Mouse (Mus musculus) erythroid progenitor cell, adult 5-6 weeks (primary cell): Measurements from ENCODE around the gene Gm27179. TPM values are rescaled to one million over a fixed set of nuclear protein-coding genes. Genes with fewer than 3 reads are reported as not detected.
"Not testable (repeated sequence)": the region's sequence is repeated elsewhere in the genome, so short reads cannot be mapped to it uniquely, and the experiment has no call there.

Experiments
- ATAC-seq: replicated peaks from 2 replicates; pipeline ENCODE4 v1.8.0; 2016; ENCODE audit warnings: moderate number of reproducible peaks, mild to moderate bottlenecking, moderate TSS enrichment, inconsistent platforms; ENCODE audit not compliant: poor library complexity, low FRiP score, severe bottlenecking
- total RNA-seq, 2 experiments: library from RNA; stranded (forward) in 1 of 2; stranded (reverse) in 1 of 2; fragments of 150-400 nt in 1 of 2; fragments of 186-747, 209-891 nt in 1 of 2; gene quantifications; 2 replicates each; pipeline versions ENCODE4 v1.2.3 to v1.2.4; 2015 to 2017; ENCODE audit warnings: low replicate concordance in 2 of 2

Gm27179 gene
- total RNA-seq, 2 experiments from 2014 or later: not detected

GRCm38 (mm10) chr14:69485466-69486135 lies 26.7 kb downstream of the Gm27179 start:
- peak; percentile 74 for ATAC-seq

- ATAC-seq: 0 out of 2 replicates have a peak, but pooled peaks have one; percentile 5
These were observed 38.3 kb downstream of the Gm27179 start for GRCm38 (mm10) chr14:69473941-69474646.

GRCm38 (mm10) chr14:69473322-69473721 lies 39.0 kb downstream of the Gm27179 start:
- not testable (repeated sequence) for ATAC-seq

GRCm38 (mm10) chr14:69470122-69470708 lies 42.1 kb downstream of the Gm27179 start:
- ATAC-seq: peak; percentile 39; the same call in 1 of the 2 replicates

- not testable (repeated sequence) for ATAC-seq
These were observed 44.6 kb downstream of the Gm27179 start for GRCm38 (mm10) chr14:69467612-69468366.

GRCm38 (mm10) chr14:69464465-69464864 lies 47.9 kb downstream of the Gm27179 start:
- ATAC-seq: not testable (repeated sequence)

Other genes starting within 250 kb of the Gm27179 start
- 4.2 TPM in 1 of 2 replicates, not detected in the other for gene Synb, start 218.2 kb downstream of the Gm27179 start, total RNA-seq (2015; ENCODE audit: low replicate concordance)
- 1.2 and 1.8 TPM in 2 replicates for gene Synb, start 218.2 kb downstream of the Gm27179 start, total RNA-seq (2017; ENCODE audit: low replicate concordance)
- 388 and 391 TPM in 2 replicates for gene Gm16867, start 9.2 kb downstream of the Gm27179 start, total RNA-seq (2015; ENCODE audit: low replicate concordance)
- 203 and 274 TPM in 2 replicates for gene Gm16867, start 9.2 kb downstream of the Gm27179 start, total RNA-seq (2017; ENCODE audit: low replicate concordance)
- gene Entpd4b, start 42.9 kb upstream of the Gm27179 start, total RNA-seq (2015; ENCODE audit: low replicate concordance): 0.72 and 0.84 TPM in 2 replicates
- 1.2 and 5.3 TPM in 2 replicates for gene Entpd4b, start 42.9 kb upstream of the Gm27179 start, total RNA-seq (2017; ENCODE audit: low replicate concordance)